Mouse (Mus musculus): ENCODE results near the gene Gsk3a.

- TF ChIP-seq CTCF (IDR thresholded peaks at IDR 0.05; ENCODE audit: control insufficient read depth, insufficient read depth, insufficient replicate concordance, low read depth, low read length), result no peak
- peak; percentile 64 for TF ChIP-seq POLR2A (IDR thresholded peaks at IDR 0.05; ENCODE audit: control insufficient read depth, low read depth, low read length)
Measured at GRCm38 (mm10) chr7:25281734-25282601, 44.3 kb upstream of the Gsk3a start.
